Mouse (Mus musculus): ENCODE measurements around the gene Atp5h. TPM values are rescaled to one million over a fixed set of nuclear protein-coding genes. Genes with fewer than 3 reads are reported as not detected.

The Atp5h gene
- total and polyA plus RNA-seq, 3 experiments: 107 to 764 (median 487) TPM

GRCm38 (mm10) chr11:115433342-115433741 lies 13.6 kb upstream of the Atp5h start:
- ATAC-seq (ENCODE audit: extremely low read depth, insufficient number of reproducible peaks, low FRiP score, poor library complexity, severe bottlenecking): no peak
- Histone ChIP-seq H3K4me1 (ENCODE audit: insufficient read depth, low read depth, low read length) (peaks cover 22% of the 10 kb centered on the region), H3K9me3 (replicated peaks) (no peaks in the 10 kb centered on the region), H3K27me3 (ENCODE audit: insufficient read depth, low read length) (no peaks in the 10 kb centered on the region), H3K4me3 (ENCODE audit: low read depth, low read length) (no peak overlapping the region), H3K36me3 (replicated peaks) (peaks cover 47% of the 10 kb centered on the region)
- TF ChIP-seq POLR2AphosphoS5 (IDR thresholded peaks at IDR 0.05; ENCODE audit: insufficient replicate concordance, low read depth, low read length): no peak
- no peak for TF ChIP-seq GATA1 (IDR thresholded peaks at IDR 0.05; ENCODE audit: borderline replicate concordance, low read length)
- TF ChIP-seq GATA2 (IDR thresholded peaks at IDR 0.05; ENCODE audit: borderline replicate concordance, low read depth, low read length): no peak
- TF ChIP-seq TAL1 (conservative IDR thresholded peaks at IDR 0.05; ENCODE audit: low read depth, low read length): no peak
- TF ChIP-seq CTCF (IDR thresholded peaks at IDR 0.05; ENCODE audit: low read depth, low read length): no peak
- no peak for DNase-seq (ENCODE audit: low spot score)

GRCm38 (mm10) chr11:115432814-115433213 lies 13.1 kb upstream of the Atp5h start:
- no peak overlapping the region for H3K4me3 ChIP-seq (ENCODE audit: low read depth, low read length)
- H3K36me3 ChIP-seq (replicated peaks): peaks cover 52% of the 10 kb centered on the region
- peaks cover 22% of the 10 kb centered on the region for H3K4me1 ChIP-seq (ENCODE audit: insufficient read depth, low read depth, low read length)
- DNase-seq (ENCODE audit: low spot score) (no peak), ATAC-seq (ENCODE audit: extremely low read depth, insufficient number of reproducible peaks, low FRiP score, poor library complexity, severe bottlenecking) (no peak)
- H3K27me3 ChIP-seq (ENCODE audit: insufficient read depth, low read length): no peaks in the 10 kb centered on the region
- no peak for TF ChIP-seq GATA1 (IDR thresholded peaks at IDR 0.05; ENCODE audit: borderline replicate concordance, low read length)
- no peak for TF ChIP-seq GATA2 (IDR thresholded peaks at IDR 0.05; ENCODE audit: borderline replicate concordance, low read depth, low read length)
- TF ChIP-seq CTCF (IDR thresholded peaks at IDR 0.05; ENCODE audit: low read depth, low read length): no peak
- no peak for TF ChIP-seq TAL1 (conservative IDR thresholded peaks at IDR 0.05; ENCODE audit: low read depth, low read length)
- TF ChIP-seq POLR2AphosphoS5 (IDR thresholded peaks at IDR 0.05; ENCODE audit: insufficient replicate concordance, low read depth, low read length): no peak
- no peaks in the 10 kb centered on the region for H3K9me3 ChIP-seq (replicated peaks)

- DNase-seq (ENCODE audit: low spot score) (no peak), ATAC-seq (ENCODE audit: extremely low read depth, insufficient number of reproducible peaks, low FRiP score, poor library complexity, severe bottlenecking) (no peak)
- Histone ChIP-seq H3K27me3 (ENCODE audit: insufficient read depth, low read length) (no peaks in the 10 kb centered on the region), H3K36me3 (replicated peaks) (peaks cover 75% of the 10 kb centered on the region), H3K9me3 (replicated peaks) (no peaks in the 10 kb centered on the region), H3K4me3 (ENCODE audit: low read depth, low read length) (no peak overlapping the region), H3K4me1 (ENCODE audit: insufficient read depth, low read depth, low read length) (peaks cover 6% of the 10 kb centered on the region)
- TF ChIP-seq TAL1 (conservative IDR thresholded peaks at IDR 0.05; ENCODE audit: low read depth, low read length): no peak
- no peak for TF ChIP-seq POLR2AphosphoS5 (IDR thresholded peaks at IDR 0.05; ENCODE audit: insufficient replicate concordance, low read depth, low read length)
- TF ChIP-seq GATA1 (IDR thresholded peaks at IDR 0.05; ENCODE audit: borderline replicate concordance, low read length): no peak
- no peak for TF ChIP-seq CTCF (IDR thresholded peaks at IDR 0.05; ENCODE audit: low read depth, low read length)
- TF ChIP-seq GATA2 (IDR thresholded peaks at IDR 0.05; ENCODE audit: borderline replicate concordance, low read depth, low read length): no peak
Measured at GRCm38 (mm10) chr11:115430561-115430960, 10.8 kb upstream of the Atp5h start.

GRCm38 (mm10) chr11:115429307-115429706 lies 9.5 kb upstream of the Atp5h start:
- Histone ChIP-seq H3K36me3 (replicated peaks) (peaks cover 88% of the 10 kb centered on the region), H3K4me3 (ENCODE audit: low read depth, low read length) (no peak overlapping the region)
- no peak for DNase-seq (ENCODE audit: low spot score)

GRCm38 (mm10) chr11:115427482-115428331 lies 7.9 kb upstream of the Atp5h start:
- no peaks in the 10 kb centered on the region for H3K27me3 ChIP-seq (ENCODE audit: insufficient read depth, low read length)
- peaks cover 3% of the 10 kb centered on the region for H3K4me1 ChIP-seq (ENCODE audit: insufficient read depth, low read depth, low read length)
- H3K9me3 ChIP-seq (replicated peaks): no peaks in the 10 kb centered on the region
- no peak overlapping the region for H3K4me3 ChIP-seq (ENCODE audit: low read depth, low read length)
- H3K36me3 ChIP-seq (replicated peaks): peaks cover 92% of the 10 kb centered on the region
- peak; percentile 83 for DNase-seq (ENCODE audit: low spot score)
- TF ChIP-seq CTCF (IDR thresholded peaks at IDR 0.05; ENCODE audit: low read depth, low read length) (peak; percentile 48), GATA2 (IDR thresholded peaks at IDR 0.05; ENCODE audit: borderline replicate concordance, low read depth, low read length) (no peak)
- peak; percentile 63 for ATAC-seq (ENCODE audit: extremely low read depth, insufficient number of reproducible peaks, low FRiP score, poor library complexity, severe bottlenecking)

More at GRCm38 (mm10) chr11:115429307-115429706, 9.5 kb upstream of the Atp5h start:
- no peak for ATAC-seq (ENCODE audit: extremely low read depth, insufficient number of reproducible peaks, low FRiP score, poor library complexity, severe bottlenecking)
- TF ChIP-seq CTCF (IDR thresholded peaks at IDR 0.05; ENCODE audit: low read depth, low read length) (no peak), POLR2AphosphoS5 (IDR thresholded peaks at IDR 0.05; ENCODE audit: insufficient replicate concordance, low read depth, low read length) (no peak), TAL1 (conservative IDR thresholded peaks at IDR 0.05; ENCODE audit: low read depth, low read length) (no peak), GATA2 (IDR thresholded peaks at IDR 0.05; ENCODE audit: borderline replicate concordance, low read depth, low read length) (no peak), GATA1 (IDR thresholded peaks at IDR 0.05; ENCODE audit: borderline replicate concordance, low read length) (no peak)
- Histone ChIP-seq H3K4me1 (ENCODE audit: insufficient read depth, low read depth, low read length) (peaks cover 3% of the 10 kb centered on the region), H3K9me3 (replicated peaks) (no peaks in the 10 kb centered on the region), H3K27me3 (ENCODE audit: insufficient read depth, low read length) (no peaks in the 10 kb centered on the region)

GRCm38 (mm10) chr11:115425671-115426070 lies 5.9 kb upstream of the Atp5h start:
- Histone ChIP-seq H3K36me3 (replicated peaks) (peaks cover 82% of the 10 kb centered on the region), H3K4me1 (ENCODE audit: insufficient read depth, low read depth, low read length) (peaks cover 21% of the 10 kb centered on the region), H3K9me3 (replicated peaks) (no peaks in the 10 kb centered on the region), H3K4me3 (ENCODE audit: low read depth, low read length) (no peak overlapping the region), H3K27me3 (ENCODE audit: insufficient read depth, low read length) (no peaks in the 10 kb centered on the region)
- TF ChIP-seq CTCF (IDR thresholded peaks at IDR 0.05; ENCODE audit: low read depth, low read length) (no peak), POLR2AphosphoS5 (IDR thresholded peaks at IDR 0.05; ENCODE audit: insufficient replicate concordance, low read depth, low read length) (no peak), GATA2 (IDR thresholded peaks at IDR 0.05; ENCODE audit: borderline replicate concordance, low read depth, low read length) (no peak), TAL1 (conservative IDR thresholded peaks at IDR 0.05; ENCODE audit: low read depth, low read length) (no peak), GATA1 (IDR thresholded peaks at IDR 0.05; ENCODE audit: borderline replicate concordance, low read length) (no peak)
- ATAC-seq (ENCODE audit: extremely low read depth, insufficient number of reproducible peaks, low FRiP score, poor library complexity, severe bottlenecking) (no peak), DNase-seq (ENCODE audit: low spot score) (no peak)

Measured in G1E (cell line).